Mouse (Mus musculus): ENCODE data around the gene Gm7029.
"Not testable (repeated sequence)": the region's sequence is repeated elsewhere in the genome, so short reads cannot be mapped to it uniquely, and the experiment has no call there.

The Gm7029 gene

DNA sequence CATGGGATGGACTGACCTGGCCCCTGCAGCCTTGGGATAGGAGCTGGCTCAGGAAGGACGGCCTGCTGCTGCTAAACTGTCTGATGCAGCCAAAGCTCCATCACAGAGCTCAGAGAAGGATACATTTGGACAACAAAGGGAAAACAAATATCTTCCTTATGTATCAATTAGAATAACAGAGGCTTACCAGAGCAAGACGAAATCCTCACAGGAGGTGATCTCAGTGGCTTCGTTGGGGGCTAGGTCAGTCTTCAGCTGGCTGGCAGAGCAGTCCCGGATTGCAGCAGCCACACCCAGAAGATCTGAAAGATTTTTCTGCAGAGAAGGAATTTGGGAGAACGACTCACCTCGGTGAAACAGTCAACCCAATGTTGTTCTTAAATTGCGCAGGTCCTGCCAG is 18.8 kb downstream of the Gm7029 start:
- no peak for DNase-seq

DNA sequence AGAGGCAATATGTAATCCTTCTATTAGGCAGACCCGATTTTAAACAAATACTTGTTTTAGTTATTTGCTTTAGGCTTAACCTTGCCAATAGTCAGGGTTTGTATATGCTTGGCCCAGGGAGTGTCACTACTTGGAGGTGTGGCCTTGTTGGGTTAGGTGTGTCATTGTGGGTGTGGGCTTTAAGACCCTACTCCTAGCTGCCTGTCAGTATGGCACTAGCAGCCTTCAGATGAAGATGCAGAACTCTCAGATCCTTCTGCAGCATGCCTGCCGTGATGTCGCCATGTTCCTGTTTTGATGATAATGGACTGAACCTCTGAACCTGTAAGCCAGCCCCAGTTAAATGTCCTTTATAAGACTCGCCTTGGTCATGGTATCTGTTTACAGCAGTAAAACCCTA is 19.4 kb downstream of the Gm7029 start:
- DNase-seq, result not testable (repeated sequence)

DNA sequence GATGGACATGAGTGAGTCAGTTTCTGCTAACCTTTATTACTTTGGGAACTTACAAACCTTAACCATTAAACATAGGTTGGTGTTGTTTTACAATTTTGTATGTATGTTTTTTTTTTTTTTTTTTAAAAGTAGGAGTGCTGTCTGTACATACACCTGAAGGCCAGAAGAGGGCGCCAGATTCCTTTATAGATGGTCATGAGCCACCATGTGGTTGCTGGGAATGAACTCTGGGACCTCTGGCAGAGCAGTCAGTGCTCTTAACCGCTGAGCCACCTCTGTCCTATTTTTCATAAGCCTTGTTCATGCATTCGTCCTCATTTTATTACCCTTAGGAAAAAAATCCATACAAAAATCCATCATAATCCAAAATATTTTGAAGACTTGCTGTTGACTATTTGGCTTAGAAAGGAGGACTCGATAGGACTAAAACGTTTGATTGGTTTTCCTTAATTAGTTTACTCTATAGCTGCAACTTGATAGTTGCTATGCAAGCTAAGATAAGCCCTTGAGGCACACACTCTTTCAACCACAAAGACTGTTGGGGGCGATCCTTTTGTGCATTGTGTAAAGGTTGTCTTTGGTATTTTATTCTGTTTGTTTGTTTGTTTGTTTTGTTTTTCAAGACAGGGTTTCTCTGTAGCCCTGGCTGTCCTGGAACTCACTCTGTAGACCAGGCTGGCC is 23.6 kb downstream of the Gm7029 start:
- DNase-seq, result peak in 1 of 2 experiments; percentile 51

DNA sequence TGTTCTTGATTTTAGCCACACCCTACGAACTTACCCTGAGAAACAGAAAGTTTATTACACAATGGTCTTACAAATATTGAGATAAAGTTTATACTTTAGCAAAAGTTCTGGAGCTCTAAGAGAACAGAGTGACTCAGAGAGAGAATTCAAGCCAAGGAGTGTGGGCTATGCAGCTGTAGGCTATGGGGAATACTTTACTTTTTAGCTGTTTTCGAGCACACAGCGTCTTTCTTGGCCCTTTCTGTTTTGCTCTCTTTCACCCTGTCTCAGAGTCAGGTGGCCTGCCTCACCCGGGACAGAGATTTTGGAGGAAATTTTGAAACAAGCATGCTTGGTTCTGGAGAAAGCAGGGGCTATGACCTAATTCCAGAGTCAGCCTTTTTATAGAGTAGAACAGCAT is 24.6 kb downstream of the Gm7029 start:
- not testable (repeated sequence) for DNase-seq

- DNase-seq, result no peak
Measured at GRCm38 (mm10) chr17:33899642-33900041, 26.0 kb downstream of the Gm7029 start.

GRCm38 (mm10) chr17:33900281-33900988 is 26.8 kb downstream of the Gm7029 start:
- peak in 1 of 2 experiments; percentile 44 for DNase-seq

GRCm38 (mm10) chr17:33900989-33901314 is 27.3 kb downstream of the Gm7029 start:
- DNase-seq, result no peak

GRCm38 (mm10) chr17:33901653-33902052 is 28.0 kb downstream of the Gm7029 start:
- no peak for DNase-seq

DNA sequence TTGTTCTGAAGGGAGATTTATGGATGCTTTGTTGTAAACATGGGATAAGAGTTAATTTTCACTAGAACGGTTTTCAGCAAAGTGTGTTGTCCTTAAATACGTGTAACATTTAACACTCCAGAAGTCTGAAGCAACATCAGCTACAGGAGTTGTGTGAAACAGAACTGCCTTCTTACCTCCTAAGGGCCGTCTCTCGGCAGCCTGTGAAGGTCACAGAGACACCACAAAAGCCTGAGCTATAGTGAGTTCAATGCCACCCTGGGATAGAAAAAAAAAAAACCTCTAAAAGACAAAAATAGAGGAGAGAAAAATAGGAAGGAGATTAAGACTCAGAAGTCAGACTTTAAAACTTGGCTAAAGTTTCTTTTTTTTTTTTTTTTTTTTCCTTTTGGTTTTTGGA is 28.4 kb downstream of the Gm7029 start:
- DNase-seq, result no peak

DNA sequence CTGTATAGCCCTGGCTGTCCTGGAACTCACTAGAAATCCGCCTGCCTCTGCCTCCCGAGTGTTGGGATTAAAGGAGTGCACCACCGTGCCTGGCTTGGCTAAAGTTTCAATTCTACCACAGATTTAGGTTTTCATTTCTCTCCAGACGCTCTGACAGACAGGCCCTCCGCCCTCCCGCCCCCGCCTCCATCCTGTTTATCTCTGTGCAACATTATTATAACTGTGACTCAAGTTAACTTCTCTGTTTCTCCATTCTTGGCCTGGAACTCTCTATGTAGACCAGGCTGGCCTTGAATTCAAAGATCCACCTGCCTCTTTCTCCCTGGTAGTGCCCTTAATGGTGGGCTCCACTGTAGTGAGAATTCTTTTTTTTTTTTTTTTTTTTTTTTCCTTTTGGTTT is 28.9 kb downstream of the Gm7029 start:
- DNase-seq, result no peak

- DNase-seq, result not testable (repeated sequence)
Measured at GRCm38 (mm10) chr17:33903911-33904651, 30.4 kb downstream of the Gm7029 start.

GRCm38 (mm10) chr17:33904835-33905234 is 31.2 kb downstream of the Gm7029 start, which contains the start of gene Platr17:
TSS of gene Platr17 (plus strand) at chr17:33905135.
- DNase-seq, result not testable (repeated sequence)

GRCm38 (mm10) chr17:33908331-33909076 is 34.9 kb downstream of the Gm7029 start:
- peak; percentile 43 to 51 for DNase-seq

GRCm38 (mm10) chr17:33909077-33909868 is 35.6 kb downstream of the Gm7029 start, which contains the start of gene Daxx:
TSS of gene Daxx (plus strand) at chr17:33909414.
- peak; percentile 98 to 99 for DNase-seq

GRCm38 (mm10) chr17:33909869-33910250 is 36.2 kb downstream of the Gm7029 start:
- peak; percentile 70 to 77 for DNase-seq

DNA sequence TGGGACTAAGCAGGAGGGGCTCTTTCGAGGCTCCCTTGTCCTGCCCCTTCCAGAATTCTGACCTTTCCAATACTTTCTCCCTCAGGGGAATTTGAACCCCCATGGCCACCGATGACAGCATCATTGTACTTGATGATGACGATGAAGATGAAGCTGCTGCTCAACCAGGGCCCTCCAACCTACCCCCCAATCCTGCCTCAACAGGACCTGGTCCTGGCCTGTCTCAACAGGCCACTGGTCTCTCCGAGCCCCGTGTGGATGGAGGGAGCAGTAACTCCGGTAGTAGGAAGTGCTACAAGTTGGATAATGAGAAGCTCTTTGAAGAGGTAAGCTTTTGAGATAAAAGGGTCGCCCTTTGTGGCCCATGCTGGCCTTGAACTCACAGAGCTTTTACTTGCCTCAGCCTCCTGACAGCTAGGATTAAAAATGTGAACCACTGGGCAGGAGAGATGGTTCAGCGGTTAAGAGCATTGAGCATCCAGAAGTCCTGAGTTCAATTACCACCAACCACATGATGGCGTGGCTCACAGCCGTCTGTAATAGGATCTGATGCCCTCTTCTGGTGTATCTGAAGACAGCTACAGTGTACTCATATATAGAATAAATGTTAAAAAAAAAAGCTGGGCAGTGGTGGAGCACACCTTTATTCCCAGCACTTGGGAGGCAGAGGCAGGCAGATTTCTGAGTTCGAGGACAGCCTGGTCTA is 36.9 kb downstream of the Gm7029 start:
- DNase-seq, result no peak

DNA sequence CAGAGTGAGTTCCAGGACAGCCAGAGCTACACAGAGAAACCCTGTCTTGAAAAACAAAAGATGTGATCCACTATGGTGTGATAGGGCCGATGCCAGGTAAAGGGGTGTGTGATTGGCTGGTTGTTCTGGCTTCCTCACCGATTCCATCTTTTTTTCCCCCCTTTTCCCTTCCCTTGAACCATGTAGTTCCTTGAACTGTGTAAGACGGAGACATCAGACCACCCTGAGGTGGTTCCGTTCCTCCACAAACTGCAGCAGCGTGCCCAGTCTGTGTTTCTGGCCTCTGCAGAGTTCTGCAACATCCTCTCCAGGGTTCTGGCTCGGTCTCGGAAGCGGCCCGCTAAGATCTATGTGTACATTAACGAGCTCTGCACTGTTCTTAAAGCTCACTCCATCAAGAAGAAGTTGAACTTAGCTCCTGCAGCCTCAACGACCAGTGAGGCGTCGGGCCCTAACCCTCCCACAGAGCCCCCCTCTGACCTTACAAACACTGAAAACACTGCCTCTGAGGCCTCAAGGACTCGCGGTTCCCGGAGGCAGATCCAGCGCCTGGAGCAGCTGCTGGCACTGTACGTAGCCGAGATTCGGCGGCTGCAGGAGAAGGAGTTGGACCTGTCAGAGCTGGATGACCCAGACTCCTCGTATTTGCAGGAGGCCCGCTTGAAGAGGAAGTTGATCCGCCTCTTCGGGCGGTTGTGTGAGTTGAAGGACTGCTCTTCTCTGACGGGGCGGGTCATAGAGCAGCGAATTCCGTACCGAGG is 37.6 kb downstream of the Gm7029 start:
- no peak for DNase-seq

GRCm38 (mm10) chr17:33911813-33912414 is 38.3 kb downstream of the Gm7029 start:
- DNase-seq, result no peak

DNA sequence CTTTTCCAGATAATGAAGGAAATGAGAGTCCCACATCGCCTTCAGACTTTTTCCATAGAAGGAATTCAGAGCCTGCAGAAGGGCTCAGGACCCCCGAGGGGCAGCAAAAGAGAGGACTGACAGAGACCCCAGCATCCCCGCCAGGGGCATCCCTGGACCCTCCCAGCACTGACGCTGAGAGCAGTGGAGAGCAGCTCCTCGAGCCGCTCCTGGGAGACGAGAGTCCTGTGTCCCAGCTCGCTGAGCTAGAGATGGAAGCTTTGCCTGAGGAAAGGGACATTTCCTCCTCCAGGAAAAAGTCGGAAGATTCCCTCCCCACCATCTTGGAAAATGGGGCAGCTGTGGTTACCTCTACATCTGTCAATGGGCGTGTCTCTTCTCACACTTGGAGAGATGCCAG is 39.6 kb downstream of the Gm7029 start:
- DNase-seq, result no peak

- no peak for DNase-seq
Measured at GRCm38 (mm10) chr17:33913905-33914304, 40.3 kb downstream of the Gm7029 start.
